Mouse (Mus musculus) lung, postnatal 10 days (tissue): Measurements from ENCODE around the gene Fam189a1.
A peak's percentile ranks its signal among the peaks of the same experiment; 100 is the strongest.

Source experiments
- DNase-seq: peaks from one replicate; pipeline ENCODE4 v3.0.0; 2021

The Fam189a1 gene

GRCm38 (mm10) chr7:64785040-64785439 lies 371.3 kb downstream of the Fam189a1 start:
- no peak for DNase-seq

- no peak for DNase-seq
Measured at GRCm38 (mm10) chr7:64779501-64779900, 376.9 kb downstream of the Fam189a1 start.

- peak; percentile 42 for DNase-seq
Measured at GRCm38 (mm10) chr7:64776708-64777489, 379.5 kb downstream of the Fam189a1 start.

- DNase-seq = no peak
Measured at GRCm38 (mm10) chr7:64773465-64773864, 382.9 kb downstream of the Fam189a1 start.

- no peak for DNase-seq
Measured at GRCm38 (mm10) chr7:64770779-64771390, 385.5 kb downstream of the Fam189a1 start.

- no peak for DNase-seq
Measured at GRCm38 (mm10) chr7:64769768-64770167, 386.6 kb downstream of the Fam189a1 start.

GRCm38 (mm10) chr7:64765595-64765994 lies 390.8 kb downstream of the Fam189a1 start:
- no peak for DNase-seq

- DNase-seq = no peak
Measured at GRCm38 (mm10) chr7:64755141-64755540, 401.2 kb downstream of the Fam189a1 start.

- peak; percentile 18 for DNase-seq
Measured at GRCm38 (mm10) chr7:64754161-64754560, 402.2 kb downstream of the Fam189a1 start.

GRCm38 (mm10) chr7:64753678-64754077 lies 402.7 kb downstream of the Fam189a1 start:
- no peak for DNase-seq

GRCm38 (mm10) chr7:64752133-64752532 lies 404.2 kb downstream of the Fam189a1 start:
- DNase-seq = no peak

GRCm38 (mm10) chr7:64751465-64751864 lies 404.9 kb downstream of the Fam189a1 start:
- peak; percentile 69 for DNase-seq

- no peak for DNase-seq
Measured at GRCm38 (mm10) chr7:64743610-64744009, 412.8 kb downstream of the Fam189a1 start.

GRCm38 (mm10) chr7:64741333-64742307 lies 414.8 kb downstream of the Fam189a1 start:
- DNase-seq = peak; percentile 81

GRCm38 (mm10) chr7:64739131-64739530 lies 417.2 kb downstream of the Fam189a1 start:
- DNase-seq = no peak

- peak; percentile 56 for DNase-seq
Measured at GRCm38 (mm10) chr7:64729785-64730184, 426.6 kb downstream of the Fam189a1 start.

- peak; percentile 21 for DNase-seq
Measured at GRCm38 (mm10) chr7:64728816-64729215, 427.6 kb downstream of the Fam189a1 start.

- no peak for DNase-seq
Measured at GRCm38 (mm10) chr7:64728181-64728591, 428.2 kb downstream of the Fam189a1 start.

GRCm38 (mm10) chr7:64725967-64726695 lies 430.2 kb downstream of the Fam189a1 start:
- no peak for DNase-seq

GRCm38 (mm10) chr7:64724409-64724808 lies 432.0 kb downstream of the Fam189a1 start:
- DNase-seq = no peak

GRCm38 (mm10) chr7:64723313-64723712 lies 433.1 kb downstream of the Fam189a1 start:
- DNase-seq = no peak

- no peak for DNase-seq
Measured at GRCm38 (mm10) chr7:64716286-64716685, 440.1 kb downstream of the Fam189a1 start.
